Mouse (Mus musculus) cerebellum, adult 8-10 months (tissue): ENCODE data around the gene Gm10024.
"Not testable (repeated sequence)": the region's sequence is repeated elsewhere in the genome, so short reads cannot be mapped to it uniquely, and the experiment has no call there.

Experiments
- DNase-seq: peaks from one replicate; pipeline ENCODE4 v3.0.0; 2022

Gm10024 gene

DNA sequence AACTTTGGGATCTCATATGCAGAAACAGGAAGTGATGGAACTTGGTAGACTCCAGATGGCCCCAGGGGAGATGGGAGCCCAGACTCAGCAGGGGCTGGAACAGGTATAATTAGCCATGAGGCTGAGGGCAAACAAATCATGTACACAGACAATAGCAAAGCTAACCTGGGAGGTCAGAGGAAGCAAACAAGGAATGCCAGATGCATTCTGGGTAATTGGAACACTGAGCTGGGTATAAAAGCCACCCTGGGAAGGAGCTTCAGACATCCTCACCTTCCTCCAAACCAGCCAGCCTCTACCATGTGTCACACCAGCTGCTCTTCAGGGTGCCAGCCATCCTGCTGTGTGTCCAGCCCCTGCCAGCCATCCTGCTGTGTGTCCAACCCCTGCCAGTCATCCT lies at the start of gene Gm10024:
Gene Gm10024 (plus strand): TSS at position 301 of the 400 bp plus-strand sequence.
- DNase-seq: not testable (repeated sequence)

DNA sequence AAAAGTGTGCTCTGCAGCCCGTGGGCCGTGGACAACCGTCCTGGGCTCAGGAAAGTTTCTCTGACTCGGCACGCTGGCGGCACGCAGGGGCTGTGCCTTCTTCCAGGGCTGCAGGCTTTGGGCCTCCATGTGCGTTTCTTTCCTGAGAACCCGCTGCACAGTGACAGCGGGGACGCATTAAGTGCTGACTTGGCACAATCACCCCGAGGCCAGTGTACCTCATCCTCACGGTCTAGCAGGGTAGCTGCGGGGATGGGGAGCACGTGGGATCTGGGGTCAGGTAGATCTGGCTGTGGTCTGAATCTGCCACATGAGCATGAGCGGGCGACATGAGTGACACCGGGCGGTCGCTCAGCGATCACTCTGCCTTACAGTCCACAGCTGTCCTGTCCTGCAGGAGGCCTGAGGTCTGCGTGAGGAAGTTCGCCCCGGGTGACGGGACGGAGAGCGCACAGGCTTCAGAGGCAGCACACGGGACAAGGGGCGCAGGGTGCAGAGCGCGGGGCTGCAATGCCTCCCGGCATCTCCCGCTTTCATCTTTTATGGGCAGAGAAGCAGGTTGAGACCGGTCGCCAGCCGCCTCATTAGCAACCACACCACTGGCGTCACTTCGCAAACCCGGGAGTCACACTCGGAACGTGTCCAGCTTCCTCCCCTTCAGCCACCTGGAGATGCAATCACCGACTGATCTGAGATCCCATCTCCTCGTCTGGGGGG lies 47.1 kb upstream of the Gm10024 start:
- DNase-seq: no peak

DNA sequence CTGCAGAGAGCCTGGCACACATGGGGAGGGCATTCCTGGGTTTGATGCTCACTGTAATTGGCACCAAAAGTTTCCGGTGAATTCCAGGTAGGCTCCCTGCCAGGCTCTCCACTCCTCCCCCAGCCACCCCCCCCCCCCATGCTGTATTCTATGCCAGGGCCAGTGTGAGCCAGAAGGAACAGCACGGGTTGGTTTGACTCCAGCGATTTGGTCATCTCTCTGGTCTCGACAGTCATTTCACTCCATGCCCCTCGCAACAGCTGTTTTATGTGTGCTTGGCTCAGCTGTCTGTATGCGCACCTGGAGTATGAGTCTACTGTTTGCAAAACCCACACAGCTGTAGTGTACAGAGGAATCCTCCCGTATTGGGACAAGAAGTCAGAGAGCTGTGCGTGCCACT lies 44.9 kb upstream of the Gm10024 start:
- no peak for DNase-seq

DNA sequence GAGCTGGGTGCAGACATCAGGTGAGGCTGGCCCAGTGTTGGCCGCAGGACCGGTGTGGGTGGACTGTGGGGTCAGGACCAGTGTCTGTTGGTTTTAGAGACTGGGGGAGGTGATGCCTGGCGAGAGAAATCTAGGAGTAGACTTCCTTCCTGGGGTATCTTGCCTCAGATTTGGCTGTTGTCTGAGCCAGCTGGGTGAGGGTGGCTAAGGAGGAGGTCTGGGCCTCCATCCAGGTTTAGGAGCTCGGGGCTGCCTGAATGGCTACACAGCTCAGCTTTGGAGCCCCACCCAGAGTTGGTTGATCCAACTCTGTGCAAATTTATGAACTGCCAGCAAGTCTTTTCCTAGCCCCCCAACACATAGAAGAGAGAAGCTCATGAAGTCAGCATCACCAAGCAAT lies 43.9 kb upstream of the Gm10024 start:
- no peak for DNase-seq

DNA sequence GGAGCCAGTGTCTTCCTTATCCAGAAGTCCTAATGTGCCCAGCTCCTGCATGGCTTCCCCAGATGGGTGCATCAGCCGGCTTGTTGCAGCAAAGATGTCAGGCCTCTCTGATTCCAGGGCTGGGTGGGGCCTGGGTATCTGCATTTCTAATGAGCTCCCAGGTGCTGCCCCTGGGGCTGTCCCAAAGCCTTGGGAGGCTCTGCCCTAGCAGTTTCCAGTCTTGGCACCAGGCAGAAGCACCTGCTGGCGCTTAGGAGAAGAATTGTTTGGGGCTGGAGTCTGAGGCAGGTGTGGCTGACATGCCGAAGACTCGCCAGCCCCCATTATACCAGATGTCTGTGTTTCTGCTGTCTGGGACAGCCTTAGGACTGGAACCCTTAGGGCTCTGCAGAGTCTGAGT lies 40.5 kb upstream of the Gm10024 start:
- DNase-seq: no peak

DNA sequence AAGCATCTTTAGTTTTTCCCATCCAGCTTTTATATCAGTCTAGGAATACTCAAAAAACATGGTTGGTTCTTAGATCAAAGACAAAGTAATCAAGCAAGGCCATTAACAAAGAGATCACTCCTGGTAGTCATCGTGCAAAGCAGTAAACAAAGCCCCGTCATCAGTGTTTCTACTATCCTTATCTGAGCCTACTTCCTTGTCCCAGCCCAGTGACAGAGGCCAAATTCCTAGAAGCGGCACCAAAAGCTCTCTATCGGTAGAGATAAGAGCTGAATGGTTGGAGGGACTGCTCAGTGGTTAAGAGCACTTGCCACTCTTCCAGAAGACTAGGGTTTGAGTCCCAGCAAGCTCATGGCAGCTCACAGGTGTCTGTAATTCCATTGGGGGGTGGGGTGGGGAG lies 39.7 kb upstream of the Gm10024 start:
- DNase-seq: no peak

DNA sequence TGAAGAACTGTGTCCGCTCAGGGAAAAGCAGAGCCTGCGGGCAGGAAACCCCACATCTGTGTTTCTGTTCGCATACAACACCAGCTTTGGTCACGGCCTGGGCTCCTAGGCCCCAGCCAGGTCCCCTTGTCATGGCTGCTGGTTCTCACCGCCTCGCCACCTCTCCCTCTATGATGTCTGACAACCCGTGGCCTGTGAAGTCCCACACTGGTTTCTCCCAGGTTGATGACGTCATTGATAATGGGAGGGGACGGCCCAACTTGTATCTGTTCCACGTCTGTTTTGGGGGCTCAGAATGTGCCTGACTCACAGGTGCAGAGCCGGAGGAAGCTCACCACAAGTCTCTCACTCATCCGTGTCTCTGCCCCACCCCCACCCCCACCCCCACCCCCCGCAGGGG lies 37.5 kb upstream of the Gm10024 start:
- no peak for DNase-seq

DNA sequence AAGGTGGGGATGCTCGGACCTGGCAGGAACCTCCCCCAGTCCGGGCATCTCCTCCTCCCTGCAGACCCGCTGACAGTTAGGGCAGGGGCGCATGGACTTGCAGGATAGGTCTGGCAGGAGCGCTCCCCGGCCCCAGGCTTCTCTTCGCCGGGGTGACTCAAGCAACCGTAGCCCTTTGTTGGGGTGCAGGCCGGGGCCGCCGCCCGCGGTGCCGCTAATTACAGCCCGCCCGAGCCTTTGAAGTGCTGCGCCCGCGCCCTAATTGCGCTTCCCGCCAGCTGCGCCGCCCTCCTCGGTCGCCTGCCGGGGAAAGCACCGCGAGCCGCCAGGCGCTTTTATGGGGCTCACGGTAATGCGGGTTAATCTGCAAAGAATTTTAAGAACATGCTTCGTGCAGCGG lies 33.7 kb upstream of the Gm10024 start:
- DNase-seq: no peak

DNA sequence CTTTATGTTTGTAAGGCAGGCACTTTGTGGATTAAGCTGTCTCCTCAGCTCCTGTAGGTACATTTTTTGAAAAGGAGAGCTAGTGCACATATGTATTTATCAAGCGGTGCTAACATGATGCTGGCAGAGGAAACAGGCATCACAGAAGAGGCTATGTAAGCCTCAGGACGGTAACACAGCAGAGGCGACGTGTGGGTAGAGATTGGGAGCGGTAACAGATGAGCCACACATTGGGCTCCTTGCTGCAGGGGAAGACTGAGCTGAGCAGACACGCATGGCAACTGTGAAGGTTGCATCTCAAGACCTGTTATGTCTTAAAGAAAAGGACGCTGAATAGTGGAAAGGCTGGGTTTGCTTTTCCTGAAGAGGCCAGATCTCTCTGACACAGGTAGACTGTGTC lies 28.3 kb upstream of the Gm10024 start:
- DNase-seq: no peak

DNA sequence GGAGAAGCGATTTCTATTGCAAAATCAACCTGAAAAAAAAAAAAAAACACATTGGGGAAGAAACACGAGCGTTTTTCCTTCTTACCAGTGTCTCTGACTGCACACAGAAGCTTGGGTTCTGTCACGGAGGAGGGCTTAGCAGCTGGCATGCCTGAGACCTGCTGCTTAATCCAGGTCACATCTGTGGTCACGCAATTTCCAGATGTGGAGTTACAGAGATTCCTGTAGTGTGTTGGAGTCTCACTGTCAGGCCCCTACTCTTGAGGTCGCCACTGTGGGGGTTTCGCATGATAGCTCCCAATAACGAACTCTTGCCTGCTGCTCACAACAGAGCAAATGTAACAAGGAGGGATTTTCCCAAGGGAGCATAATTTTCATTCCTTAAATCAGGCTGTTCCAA lies 27.1 kb upstream of the Gm10024 start:
- DNase-seq: no peak

DNA sequence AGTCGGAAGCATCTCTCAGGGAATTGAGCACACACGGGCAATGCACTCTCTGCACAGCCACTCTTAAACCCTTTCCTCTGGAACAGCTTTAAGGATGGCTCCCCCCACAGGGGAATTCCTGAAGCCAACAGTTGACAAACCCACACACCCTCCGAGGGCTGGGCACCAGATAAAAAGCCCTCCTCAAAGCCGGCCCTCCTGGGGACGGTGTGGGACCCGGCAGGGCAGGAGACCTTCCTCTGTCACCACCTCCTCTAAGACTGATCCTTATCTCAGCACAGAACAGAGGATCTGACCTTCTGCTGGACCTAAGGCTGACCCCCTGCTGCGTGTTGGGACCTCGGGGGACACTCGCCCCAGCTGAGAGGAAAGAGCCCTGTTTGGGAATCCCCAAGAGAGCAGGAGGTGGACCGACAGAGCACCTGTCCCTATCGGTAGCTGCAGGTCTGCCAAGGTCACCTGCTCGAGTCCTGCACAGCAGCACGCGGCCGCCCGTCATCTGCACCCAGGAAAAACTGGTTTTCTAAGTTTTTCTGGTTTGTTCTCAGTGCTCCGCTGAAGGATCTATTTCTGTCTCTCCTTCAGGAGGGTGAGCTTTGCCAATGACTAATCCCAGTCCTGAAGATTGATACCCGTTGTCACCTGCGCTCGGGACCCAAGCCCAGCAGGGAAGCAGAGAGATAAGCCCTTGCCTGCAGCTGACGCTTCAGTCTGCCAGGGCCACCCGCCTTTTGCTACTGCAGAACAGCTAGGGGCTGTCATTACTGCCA lies 25.2 kb upstream of the Gm10024 start, which contains the start of gene Tspear:
Gene Tspear (plus strand): TSS at position 675 of the 770 bp plus-strand sequence.
- DNase-seq: no peak

DNA sequence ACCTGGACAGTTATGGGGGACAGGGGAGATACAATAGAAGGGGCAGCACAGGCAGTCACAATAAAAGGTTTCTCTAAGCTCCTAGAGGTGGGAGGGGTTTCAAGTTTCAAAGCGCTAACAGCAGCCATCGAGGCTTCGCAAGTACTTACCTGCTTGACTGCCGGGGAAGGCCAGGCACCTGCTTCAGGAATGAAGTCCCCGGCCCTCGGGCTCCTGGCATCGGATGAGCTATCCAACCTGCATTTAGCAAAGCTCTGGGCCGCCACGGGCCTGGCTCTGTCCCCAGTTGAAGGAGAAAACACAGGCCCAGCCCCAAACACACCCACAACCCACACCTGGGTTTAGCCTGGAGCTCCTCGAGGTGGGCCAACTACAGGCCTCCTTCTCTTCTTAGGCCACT lies 24.2 kb upstream of the Gm10024 start:
- DNase-seq: no peak

DNA sequence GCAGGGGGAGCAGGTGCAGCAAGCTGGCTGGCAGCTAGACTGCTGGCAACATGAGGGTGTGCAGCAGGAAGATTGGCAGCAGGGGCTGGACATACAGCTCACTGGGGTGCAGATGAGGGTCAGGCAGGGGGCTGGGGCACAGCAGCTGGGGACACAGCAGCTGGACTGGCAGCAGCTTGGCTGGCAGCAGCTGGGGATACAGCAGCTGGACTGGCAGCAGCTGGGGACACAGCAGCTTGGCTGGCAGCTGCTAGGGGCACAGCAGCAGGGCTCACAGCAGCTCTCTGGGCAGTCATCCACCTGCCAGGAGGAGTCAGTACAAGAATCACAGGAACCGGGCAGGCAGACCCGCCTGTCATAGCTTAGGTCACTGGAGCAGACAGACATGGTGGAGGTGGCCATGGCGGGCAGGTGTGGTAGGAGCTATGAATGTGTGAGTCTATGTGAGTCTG lies 20.9 kb upstream of the Gm10024 start, which contains the start of gene Gm19402:
Gene Gm19402 (minus strand): TSS at position 402 of the 452 bp plus-strand sequence.
- DNase-seq: not testable (repeated sequence)

DNA sequence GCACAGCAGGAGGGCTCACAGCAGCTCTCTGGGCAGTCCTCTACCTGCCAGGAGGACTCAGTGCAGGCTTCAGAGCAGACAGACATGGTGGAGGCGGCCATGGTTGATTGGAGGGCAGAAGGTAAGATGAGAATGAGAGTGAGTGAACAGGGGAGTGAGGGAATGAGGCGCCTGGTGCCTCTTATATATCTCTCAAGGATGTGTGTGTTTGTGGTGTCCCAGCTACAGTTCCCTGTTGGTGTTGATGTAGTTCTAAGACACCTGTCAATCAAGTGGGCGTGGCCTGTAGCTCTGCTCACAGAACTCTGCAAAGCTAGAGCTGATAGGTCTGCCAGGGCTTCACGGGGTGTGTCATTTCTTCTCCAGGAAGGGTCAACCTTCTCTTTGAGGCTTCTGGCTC lies 14.1 kb upstream of the Gm10024 start, which contains the start of gene Gm9508:
Gene Gm9508 (minus strand): TSS at position 101 of the 400 bp plus-strand sequence.
- DNase-seq: no peak

DNA sequence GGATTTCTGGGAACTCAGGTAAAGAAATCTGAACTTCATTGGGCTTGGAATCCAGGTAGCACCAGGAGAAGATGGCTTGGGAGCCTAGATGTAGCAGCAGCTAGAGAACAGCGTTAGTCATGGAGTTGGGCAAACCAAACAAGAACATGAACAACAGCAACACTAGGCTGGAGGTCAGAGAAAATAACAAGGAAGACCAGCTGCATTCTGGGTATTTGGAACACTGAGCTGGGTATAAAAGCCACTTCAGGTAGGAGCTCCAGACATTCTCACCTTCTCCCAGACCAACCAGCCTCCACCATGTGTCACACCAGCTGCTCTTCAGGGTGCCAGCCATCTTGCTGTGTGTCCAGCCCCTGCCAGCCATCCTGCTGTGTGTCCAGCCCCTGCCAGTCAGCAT lies 4.9 kb upstream of the Gm10024 start, which contains the start of gene Gm10272:
Gene Gm10272 (plus strand): TSS at position 301 of the 400 bp plus-strand sequence.
- no peak for DNase-seq

DNA sequence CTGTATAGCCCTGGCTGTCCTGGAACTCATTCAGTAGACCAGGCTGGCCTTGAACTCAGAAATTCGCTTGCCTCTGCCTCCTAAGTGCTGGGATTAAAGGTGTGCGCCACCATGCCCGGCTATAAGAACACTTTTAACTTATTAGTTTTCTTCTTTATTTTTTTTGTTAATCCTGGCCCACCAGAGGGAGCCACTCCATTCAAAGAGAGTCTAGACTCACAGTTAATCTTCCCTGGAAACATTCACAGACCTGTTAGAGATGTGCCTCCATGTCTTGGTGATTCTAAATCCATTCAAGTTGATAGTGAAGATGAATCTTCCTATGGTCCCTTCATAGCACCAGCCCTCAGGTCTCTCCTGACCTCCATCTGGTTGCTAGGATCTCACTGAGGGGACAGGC lies 1.4 kb upstream of the Gm10024 start:
- DNase-seq: no peak

DNA sequence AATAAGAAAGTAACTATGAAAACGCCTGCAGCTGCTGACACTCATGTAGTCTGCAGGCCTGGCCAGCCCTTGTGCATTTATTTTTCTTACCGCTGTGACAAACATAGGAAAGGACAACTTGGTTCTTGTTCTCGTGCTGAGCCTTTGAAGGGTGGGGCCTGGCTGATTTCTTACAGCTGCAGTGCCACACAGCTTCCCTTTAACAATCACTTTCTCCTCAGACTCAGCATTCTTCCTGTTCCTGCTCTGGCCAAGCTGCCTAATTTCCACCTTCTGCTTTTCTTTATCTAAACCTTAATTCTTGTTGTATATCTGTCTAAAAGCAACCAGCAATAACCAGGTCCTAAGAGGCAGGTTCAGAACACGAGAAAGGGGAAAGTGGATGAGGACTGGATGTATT lies 2.5 kb downstream of the Gm10024 start:
- DNase-seq: no peak

DNA sequence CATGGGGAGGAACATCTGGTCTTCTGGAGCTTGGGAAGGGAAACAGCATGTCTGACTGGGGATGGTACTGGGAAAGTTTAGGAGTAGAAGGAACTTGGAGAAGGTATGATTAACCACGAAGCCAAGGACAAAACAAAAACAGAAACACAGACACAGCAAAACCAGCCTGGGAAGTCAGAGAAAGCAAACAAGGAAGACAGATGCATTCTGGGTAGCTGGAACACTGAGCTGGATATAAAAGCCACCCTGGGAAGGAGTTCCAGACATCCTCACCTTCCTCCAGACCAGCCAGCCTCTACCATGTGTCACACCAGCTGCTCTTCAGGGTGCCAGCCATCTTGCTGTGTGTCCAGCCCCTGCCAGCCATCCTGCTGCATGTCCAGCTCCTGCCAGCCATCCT lies 4.2 kb downstream of the Gm10024 start, which contains the start of gene Gm10142:
Gene Gm10142 (plus strand): TSS at position 301 of the 400 bp plus-strand sequence.
- DNase-seq: no peak

DNA sequence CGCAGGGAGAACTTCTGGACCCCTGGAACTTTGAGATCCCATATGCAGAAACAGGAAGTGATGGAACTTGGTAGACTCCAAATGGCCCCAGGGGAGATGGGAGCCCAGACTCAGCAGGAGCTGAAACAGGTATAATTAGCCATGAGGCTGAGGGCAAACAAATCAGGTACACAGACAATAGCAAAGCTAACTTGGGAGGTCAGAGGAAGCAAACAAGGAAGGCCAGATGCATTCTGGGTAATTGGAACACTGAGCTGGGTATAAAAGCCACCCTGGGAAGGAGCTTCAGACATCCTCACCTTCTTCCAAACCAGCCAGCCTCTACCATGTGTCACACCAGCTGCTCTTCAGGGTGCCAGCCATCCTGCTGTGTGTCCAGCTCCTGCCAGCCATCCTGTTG lies 9.0 kb downstream of the Gm10024 start, which contains the start of gene Krtap12-1:
Gene Krtap12-1 (plus strand): TSS at position 301 of the 400 bp plus-strand sequence.
- not testable (repeated sequence) for DNase-seq

DNA sequence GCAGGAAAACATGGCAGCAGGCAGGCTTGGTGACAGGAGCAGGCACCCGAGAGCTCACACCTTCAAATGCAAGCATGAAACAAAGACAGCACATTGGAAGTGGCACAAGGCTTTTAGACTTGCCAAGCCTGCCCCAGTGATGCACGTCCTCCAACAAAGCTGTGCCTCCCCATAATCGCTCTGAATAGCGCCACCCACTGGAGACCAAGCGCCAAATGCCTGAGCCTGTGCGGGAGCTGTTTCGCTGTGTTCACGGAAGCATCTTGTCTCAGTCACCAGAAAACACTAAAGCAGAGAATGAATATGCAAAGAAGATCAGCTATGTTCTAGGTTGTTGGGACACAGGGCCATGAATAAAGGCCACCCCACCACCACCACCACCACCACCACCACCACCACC lies 13.6 kb downstream of the Gm10024 start:
- DNase-seq: no peak

DNA sequence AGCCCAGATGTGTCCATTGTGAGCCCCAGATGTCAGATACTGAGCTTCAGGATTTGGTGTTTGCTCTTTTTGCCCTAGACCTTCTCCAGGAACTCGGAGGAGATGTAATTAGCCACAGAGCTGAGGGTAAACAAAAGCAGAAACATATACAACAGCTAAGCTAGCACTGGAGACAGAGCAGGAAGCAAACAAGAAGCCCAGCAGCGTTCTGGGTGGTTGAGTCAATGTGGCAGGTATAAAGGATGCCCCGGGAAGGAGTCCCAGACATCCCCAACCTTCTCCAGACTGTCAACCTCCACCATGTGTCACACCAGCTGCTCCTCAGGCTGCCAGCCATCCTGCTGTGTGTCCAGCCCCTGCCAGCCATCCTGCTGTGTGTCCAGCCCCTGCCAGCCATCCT lies 14.9 kb downstream of the Gm10024 start, which contains the start of gene Gm10100:
Gene Gm10100 (plus strand): TSS at position 301 of the 400 bp plus-strand sequence.
- no peak for DNase-seq

DNA sequence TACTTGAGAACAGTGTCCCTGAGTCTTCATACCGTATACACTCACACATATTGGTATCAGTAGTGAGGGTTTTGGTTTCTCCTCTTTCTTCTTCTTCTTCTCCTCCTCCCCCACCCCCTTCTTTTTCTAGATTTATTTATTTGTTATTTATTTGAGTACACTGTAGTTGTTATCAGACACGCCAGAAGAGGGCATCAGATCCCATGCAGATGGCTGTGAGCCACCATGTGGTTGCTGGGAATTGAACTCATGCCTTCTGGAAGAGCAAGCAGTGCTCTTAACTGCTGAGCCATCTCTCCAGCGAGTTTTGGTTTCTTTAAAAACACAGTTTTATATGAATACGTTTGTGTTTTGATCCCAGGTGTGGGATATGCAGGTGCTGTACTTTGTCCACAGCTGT lies 17.0 kb downstream of the Gm10024 start:
- DNase-seq: no peak

DNA sequence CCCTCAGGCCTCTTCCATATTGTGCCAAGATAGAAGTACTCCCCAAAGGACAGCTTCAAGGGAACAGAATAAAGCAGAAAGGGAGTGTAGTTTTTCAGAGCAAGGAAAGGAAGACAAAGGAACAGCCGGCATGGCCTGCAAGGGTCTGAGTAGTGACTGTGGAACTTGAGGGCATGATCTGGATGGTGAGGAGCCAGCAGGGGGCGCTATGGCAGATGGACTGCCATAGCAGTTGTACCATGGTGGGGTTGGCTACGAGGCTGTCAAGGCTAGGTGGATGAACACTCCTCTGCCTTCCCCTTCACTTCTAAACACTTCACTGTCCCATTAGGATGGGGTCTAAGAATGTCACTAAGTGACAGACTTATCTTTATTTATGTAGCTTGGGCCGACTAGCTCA lies 18.0 kb downstream of the Gm10024 start:
- DNase-seq: no peak

DNA sequence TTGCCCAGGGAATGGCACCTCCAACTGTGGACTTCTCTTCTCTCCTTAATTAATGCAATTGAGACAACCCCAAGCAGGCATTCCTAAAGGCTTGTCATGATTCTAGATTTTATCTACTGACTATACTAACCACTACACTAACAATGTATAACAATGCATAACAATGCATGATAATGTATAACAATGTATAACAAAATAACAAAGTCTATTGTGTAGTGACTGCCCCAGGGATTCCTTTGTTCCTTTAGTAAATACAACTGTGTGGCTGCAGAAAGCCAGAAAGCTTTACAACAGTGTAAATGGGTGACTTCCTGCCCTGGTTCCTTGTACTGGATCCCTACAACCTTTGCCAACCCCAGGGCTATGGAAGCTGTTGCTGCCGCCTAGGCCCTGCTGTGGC lies 24.7 kb downstream of the Gm10024 start:
- no peak for DNase-seq
